Mouse (Mus musculus): ENCODE measurements around the gene Lrrc32. TPM values are rescaled to one million over a fixed set of nuclear protein-coding genes. Genes with fewer than 3 reads are reported as not detected.
A peak's percentile ranks its signal among the peaks of the same experiment; 100 is the strongest.

Lrrc32 gene
- polyA plus RNA-seq, 1 experiment from 2014 or later = 5.2 TPM

GRCm38 (mm10) chr7:98484878-98485277 is 4.2 kb upstream of the Lrrc32 start:
- H3K36me3 ChIP-seq (ENCODE audit: control insufficient read depth, insufficient read depth, low read length) = no peaks in the 10 kb centered on the region
- no peak overlapping the region for H3K4me2 ChIP-seq (ENCODE audit: low read depth, low read length, severe bottlenecking)
- no peaks in the 10 kb centered on the region for H3K4me1 ChIP-seq (replicated peaks; ENCODE audit: control insufficient read depth, insufficient read depth, low read length)
- WGBS = 88% methylated on average over 3 of the region's 3 CpGs
- H3K4me3 ChIP-seq (ENCODE audit: low read depth, low read length) = no peak overlapping the region
- H3K27ac ChIP-seq (ENCODE audit: low read depth, low read length) = no peak overlapping the region
- H3K9me3 ChIP-seq (ENCODE audit: control insufficient read depth, low read length) = no peaks in the 10 kb centered on the region
- no peak overlapping the region for H3K9ac ChIP-seq (ENCODE audit: low read length)
- H3K27me3 ChIP-seq (ENCODE audit: control insufficient read depth, insufficient read depth, low read length) = no peaks in the 10 kb centered on the region
- no peak for DNase-seq (ENCODE audit: low spot score)
- ATAC-seq (replicated peaks; ENCODE audit: low FRiP score) = no peak

- Histone ChIP-seq H3K36me3 (ENCODE audit: control insufficient read depth, insufficient read depth, low read length) (no peaks in the 10 kb centered on the region), H3K4me2 (ENCODE audit: low read depth, low read length, severe bottlenecking) (no peak overlapping the region), H3K27ac (ENCODE audit: low read depth, low read length) (no peak overlapping the region), H3K4me3 (ENCODE audit: low read depth, low read length) (no peak overlapping the region), H3K9ac (ENCODE audit: low read length) (no peak overlapping the region), H3K4me1 (replicated peaks; ENCODE audit: control insufficient read depth, insufficient read depth, low read length) (no peaks in the 10 kb centered on the region), H3K9me3 (ENCODE audit: control insufficient read depth, low read length) (no peaks in the 10 kb centered on the region), H3K27me3 (ENCODE audit: control insufficient read depth, insufficient read depth, low read length) (peaks cover 2% of the 10 kb centered on the region; the same call in 1 of the 2 replicates)
- WGBS = 90% methylated on average over 4 of the region's 4 CpGs
- ATAC-seq (replicated peaks; ENCODE audit: low FRiP score) (no peak), DNase-seq (ENCODE audit: low spot score) (no peak)
Observed at GRCm38 (mm10) chr7:98485508-98485907, 3.6 kb upstream of the Lrrc32 start.

GRCm38 (mm10) chr7:98486471-98486917 is 2.6 kb upstream of the Lrrc32 start:
- no peak for DNase-seq (ENCODE audit: low spot score)
- 74% methylated on average over 7 of the region's 7 CpGs for WGBS
- H3K9me3 ChIP-seq (ENCODE audit: control insufficient read depth, low read length) = no peaks in the 10 kb centered on the region
- no peak for ATAC-seq (replicated peaks; ENCODE audit: low FRiP score)
- H3K4me2 ChIP-seq (ENCODE audit: low read depth, low read length, severe bottlenecking) = no peak overlapping the region
- H3K9ac ChIP-seq (ENCODE audit: low read length) = no peak overlapping the region
- H3K36me3 ChIP-seq (ENCODE audit: control insufficient read depth, insufficient read depth, low read length) = no peaks in the 10 kb centered on the region
- peaks cover 3% of the 10 kb centered on the region; the same call in 1 of the 2 replicates for H3K27me3 ChIP-seq (ENCODE audit: control insufficient read depth, insufficient read depth, low read length)
- no peak overlapping the region for H3K27ac ChIP-seq (ENCODE audit: low read depth, low read length)
- H3K4me3 ChIP-seq (ENCODE audit: low read depth, low read length) = no peak overlapping the region
- no peaks in the 10 kb centered on the region for H3K4me1 ChIP-seq (replicated peaks; ENCODE audit: control insufficient read depth, insufficient read depth, low read length)

GRCm38 (mm10) chr7:98487202-98487980 is 1.7 kb upstream of the Lrrc32 start:
- H3K27ac ChIP-seq (ENCODE audit: low read depth, low read length) = no peak overlapping the region
- no peak for ATAC-seq (replicated peaks; ENCODE audit: low FRiP score)
- H3K4me2 ChIP-seq (ENCODE audit: low read depth, low read length, severe bottlenecking) = no peak overlapping the region
- no peaks in the 10 kb centered on the region for H3K4me1 ChIP-seq (replicated peaks; ENCODE audit: control insufficient read depth, insufficient read depth, low read length)
- peaks cover 3% of the 10 kb centered on the region; the same call in 1 of the 2 replicates for H3K27me3 ChIP-seq (ENCODE audit: control insufficient read depth, insufficient read depth, low read length)
- WGBS = 90% methylated on average over 11 of the region's 11 CpGs
- H3K9ac ChIP-seq (ENCODE audit: low read length) = no peak overlapping the region
- DNase-seq (ENCODE audit: low spot score) = no peak
- H3K36me3 ChIP-seq (ENCODE audit: control insufficient read depth, insufficient read depth, low read length) = no peaks in the 10 kb centered on the region
- H3K9me3 ChIP-seq (ENCODE audit: control insufficient read depth, low read length) = no peaks in the 10 kb centered on the region
- no peak overlapping the region for H3K4me3 ChIP-seq (ENCODE audit: low read depth, low read length)

GRCm38 (mm10) chr7:98488398-98489130 is 519 bp upstream of the Lrrc32 start:
- Histone ChIP-seq H3K9ac (ENCODE audit: low read length) (no peak overlapping the region), H3K4me2 (ENCODE audit: low read depth, low read length, severe bottlenecking) (no peak overlapping the region), H3K4me3 (ENCODE audit: low read depth, low read length) (no peak overlapping the region), H3K27me3 (ENCODE audit: control insufficient read depth, insufficient read depth, low read length) (peaks cover 3% of the 10 kb centered on the region; the same call in 1 of the 2 replicates), H3K9me3 (ENCODE audit: control insufficient read depth, low read length) (no peaks in the 10 kb centered on the region), H3K36me3 (ENCODE audit: control insufficient read depth, insufficient read depth, low read length) (no peaks in the 10 kb centered on the region), H3K4me1 (replicated peaks; ENCODE audit: control insufficient read depth, insufficient read depth, low read length) (no peaks in the 10 kb centered on the region), H3K27ac (ENCODE audit: low read depth, low read length) (no peak overlapping the region)
- no peak for DNase-seq (ENCODE audit: low spot score)
- ATAC-seq (replicated peaks; ENCODE audit: low FRiP score) = no peak
- WGBS = 91% methylated on average over 13 of the region's 13 CpGs

- peak overlapping the region; percentile 37 for H3K4me3 ChIP-seq (ENCODE audit: low read depth, low read length)
- ATAC-seq (replicated peaks; ENCODE audit: low FRiP score) (peak; percentile 88), DNase-seq (ENCODE audit: low spot score) (peak; percentile 90)
- H3K27ac ChIP-seq (ENCODE audit: low read depth, low read length) = no peak overlapping the region
- H3K9me3 ChIP-seq (ENCODE audit: control insufficient read depth, low read length) = no peaks in the 10 kb centered on the region
- H3K4me1 ChIP-seq (replicated peaks; ENCODE audit: control insufficient read depth, insufficient read depth, low read length) = no peaks in the 10 kb centered on the region
- WGBS = under 1% methylated on average over 50 of the region's 50 CpGs
- H3K36me3 ChIP-seq (ENCODE audit: control insufficient read depth, insufficient read depth, low read length) = no peaks in the 10 kb centered on the region
- H3K4me2 ChIP-seq (ENCODE audit: low read depth, low read length, severe bottlenecking) = peak overlapping the region; percentile 67
- H3K9ac ChIP-seq (ENCODE audit: low read length) = peak overlapping the region; percentile 63
- peaks cover 3% of the 10 kb centered on the region; the same call in 1 of the 2 replicates for H3K27me3 ChIP-seq (ENCODE audit: control insufficient read depth, insufficient read depth, low read length)
Observed at GRCm38 (mm10) chr7:98489623-98490084, 571 bp downstream of the Lrrc32 start.

- no peak overlapping the region for H3K27ac ChIP-seq (ENCODE audit: low read depth, low read length)
- no peaks in the 10 kb centered on the region for H3K36me3 ChIP-seq (ENCODE audit: control insufficient read depth, insufficient read depth, low read length)
- no peak for DNase-seq (ENCODE audit: low spot score)
- H3K4me3 ChIP-seq (ENCODE audit: low read depth, low read length) = peak overlapping the region; percentile 37
- WGBS = 69% methylated on average over 4 of the region's 4 CpGs
- no peak for ATAC-seq (replicated peaks; ENCODE audit: low FRiP score)
- H3K27me3 ChIP-seq (ENCODE audit: control insufficient read depth, insufficient read depth, low read length) = peaks cover 3% of the 10 kb centered on the region; the same call in 1 of the 2 replicates
- H3K4me1 ChIP-seq (replicated peaks; ENCODE audit: control insufficient read depth, insufficient read depth, low read length) = no peaks in the 10 kb centered on the region
- no peaks in the 10 kb centered on the region for H3K9me3 ChIP-seq (ENCODE audit: control insufficient read depth, low read length)
- H3K4me2 ChIP-seq (ENCODE audit: low read depth, low read length, severe bottlenecking) = peak overlapping the region; percentile 67; the same call in 1 of the 2 replicates
- H3K9ac ChIP-seq (ENCODE audit: low read length) = no peak overlapping the region
Observed at GRCm38 (mm10) chr7:98490328-98490727, 1.2 kb downstream of the Lrrc32 start.

GRCm38 (mm10) chr7:98490911-98491310 is 1.8 kb downstream of the Lrrc32 start:
- H3K4me2 ChIP-seq (ENCODE audit: low read depth, low read length, severe bottlenecking) = no peak overlapping the region
- no peaks in the 10 kb centered on the region for H3K4me1 ChIP-seq (replicated peaks; ENCODE audit: control insufficient read depth, insufficient read depth, low read length)
- H3K27ac ChIP-seq (ENCODE audit: low read depth, low read length) = no peak overlapping the region
- H3K4me3 ChIP-seq (ENCODE audit: low read depth, low read length) = no peak overlapping the region
- no peak for ATAC-seq (replicated peaks; ENCODE audit: low FRiP score)
- peaks cover 3% of the 10 kb centered on the region; the same call in 1 of the 2 replicates for H3K27me3 ChIP-seq (ENCODE audit: control insufficient read depth, insufficient read depth, low read length)
- 96% methylated on average over 6 of the region's 6 CpGs for WGBS
- H3K9ac ChIP-seq (ENCODE audit: low read length) = no peak overlapping the region
- no peak for DNase-seq (ENCODE audit: low spot score)
- H3K36me3 ChIP-seq (ENCODE audit: control insufficient read depth, insufficient read depth, low read length) = no peaks in the 10 kb centered on the region
- no peaks in the 10 kb centered on the region for H3K9me3 ChIP-seq (ENCODE audit: control insufficient read depth, low read length)

Data from forebrain, embryonic 11.5 days (tissue).